Mouse (Mus musculus) liver, embryonic 12.5 days (tissue): ENCODE results near the gene Trim46. TPM values are rescaled to one million over a fixed set of nuclear protein-coding genes. Genes with fewer than 3 reads are reported as not detected.

ENCODE experiments used
- ATAC-seq: fragments of 200-750 bp; cut with Nextera tagmentation; 2 replicates; pipeline ENCODE4 v1.8.0; 2017; ENCODE audit warnings: moderate number of reproducible peaks, mild to moderate bottlenecking, moderate library complexity
- H3K27ac ChIP-seq: fragments of 300-500 bp; sonication (generic); 2 replicates; pipeline ENCODE4 v1.5.1; 2016; ENCODE audit warnings: mild to moderate bottlenecking
- H3K27me3 ChIP-seq: fragments of 300-500 bp; sonication (generic); replicated peaks from 2 replicates; pipeline ENCODE4 v1.6.1; 2016; ENCODE audit warnings: mild to moderate bottlenecking, moderate library complexity
- H3K36me3 ChIP-seq: fragments of 300-500 bp; sonication (generic); 2 replicates; pipeline ENCODE4 v1.6.1; 2016; ENCODE audit warnings: mild to moderate bottlenecking, moderate library complexity
- H3K4me1 ChIP-seq: fragments of 300-500 bp; sonication (generic); 2 replicates; pipeline ENCODE4 v1.6.1; 2016
- H3K4me2 ChIP-seq: fragments of 300-500 bp; sonication (generic); 2 replicates; pipeline ENCODE4 v1.6.1; 2016; ENCODE audit warnings: mild to moderate bottlenecking, moderate library complexity
- H3K4me3 ChIP-seq: fragments of 300-500 bp; sonication (generic); 2 replicates; pipeline ENCODE4 v1.5.1; 2016; ENCODE audit warnings: mild to moderate bottlenecking, moderate library complexity
- H3K9ac ChIP-seq: fragments of 300-500 bp; sonication (generic); 2 replicates; pipeline ENCODE4 v1.6.1; 2016; ENCODE audit warnings: mild to moderate bottlenecking, moderate library complexity
- H3K9me3 ChIP-seq: fragments of 300-500 bp; sonication (generic); replicated peaks from 2 replicates; pipeline ENCODE4 v1.6.1; 2016; ENCODE audit warnings: mild to moderate bottlenecking, moderate library complexity
- WGBS: fragments of 180-500 bp; shearing (Covaris S2); methylation state at CpG from one replicate; pipeline ENCODE4 v1.1.7; 2016; ENCODE audit not compliant: insufficient replicate concordance; 5-methylcytosine and 5-hydroxymethylcytosine counted together
- polyA plus RNA-seq: library from polyadenylated mRNA; unstranded; fragments of >200 nt; fragmentation: Nextera tagmentation; extraction: Ambion mirVana; gene quantifications from 2 replicates; pipeline ENCODE4 v1.2.1, GENCODE M21; 2016

Trim46 gene
- polyA plus RNA-seq, 1 experiment from 2014 or later = 0.31 TPM

DNA sequence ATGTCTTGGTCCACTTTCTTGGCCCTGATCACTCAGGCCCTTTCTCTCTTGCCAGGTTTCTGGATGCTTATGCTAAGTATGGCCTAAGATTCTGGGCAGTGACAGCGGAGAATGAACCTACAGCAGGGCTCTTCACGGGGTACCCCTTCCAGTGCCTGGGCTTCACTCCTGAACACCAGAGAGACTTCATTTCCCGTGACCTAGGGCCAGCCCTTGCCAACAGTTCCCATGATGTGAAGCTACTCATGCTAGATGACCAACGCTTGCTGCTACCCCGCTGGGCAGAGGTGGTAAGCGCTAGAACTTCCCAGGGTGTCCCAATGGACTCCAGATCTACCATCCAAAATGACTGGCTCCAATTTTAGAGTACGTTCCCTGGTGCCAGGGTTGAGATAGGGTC, 40.0 kb downstream of the Trim46 start:
- no peaks in the 10 kb centered on the region for H3K9me3 ChIP-seq
- H3K4me3 ChIP-seq = no peak overlapping the region
- no peak overlapping the region for H3K4me2 ChIP-seq
- peaks cover 71% of the 10 kb centered on the region for H3K36me3 ChIP-seq
- ATAC-seq = no peak
- H3K4me1 ChIP-seq = peaks cover 12% of the 10 kb centered on the region
- WGBS = 81% methylated on average over 7 of the region's 7 CpGs
- H3K9ac ChIP-seq = no peak overlapping the region
- no peak overlapping the region for H3K27ac ChIP-seq
- no peaks in the 10 kb centered on the region for H3K27me3 ChIP-seq

DNA sequence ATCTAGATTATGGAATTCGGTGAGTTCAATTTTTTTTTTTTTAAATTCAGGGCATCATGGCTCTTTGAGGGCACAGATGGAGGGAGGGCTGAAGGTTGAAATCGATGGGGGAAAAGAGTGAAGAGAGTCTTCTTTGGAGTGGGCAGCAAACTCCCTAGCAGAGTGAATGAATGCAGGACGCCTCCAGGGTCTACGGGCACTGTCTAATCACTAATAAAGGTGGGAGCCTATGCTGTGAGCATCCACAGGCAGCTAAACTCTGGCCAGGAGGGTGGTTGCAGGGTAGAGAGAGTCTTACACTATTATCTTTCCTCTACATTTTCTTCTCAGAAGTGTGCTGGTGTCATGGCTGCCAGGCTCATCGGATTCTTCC, 43.0 kb downstream of the Trim46 start:
- peaks cover 42% of the 10 kb centered on the region for H3K36me3 ChIP-seq
- no peaks in the 10 kb centered on the region for H3K9me3 ChIP-seq
- no peaks in the 10 kb centered on the region; the same call in 1 of the 2 replicates for H3K27me3 ChIP-seq
- peaks cover 11% of the 10 kb centered on the region for H3K4me1 ChIP-seq
- H3K4me2 ChIP-seq = peak overlapping the region; percentile 76
- peak overlapping the region; percentile 74 for H3K9ac ChIP-seq
- no peak for ATAC-seq
- WGBS = 21% methylated on average over 5 of the region's 5 CpGs
- peak overlapping the region; percentile 59 for H3K27ac ChIP-seq
- H3K4me3 ChIP-seq = peak overlapping the region; percentile 72

GRCm38 (mm10) chr3:89202253-89203141, 43.6 kb downstream of the Trim46 start, which contains the start of gene Gba:
Gba (plus strand) TSS chr3:89202928.
- peak; percentile 76 for ATAC-seq
- H3K9ac ChIP-seq = peak within 1 kb of the TSS; percentile 74
- H3K27me3 ChIP-seq = peaks cover 4% of the 10 kb centered on the region; the same call in 1 of the 2 replicates
- peak within 1 kb of the TSS; percentile 76 for H3K4me2 ChIP-seq
- H3K4me1 ChIP-seq = peaks cover 11% of the 10 kb centered on the region
- peak within 1 kb of the TSS; percentile 59 for H3K27ac ChIP-seq
- peaks cover 35% of the 10 kb centered on the region for H3K36me3 ChIP-seq
- H3K9me3 ChIP-seq = no peaks in the 10 kb centered on the region
- 22% methylated on average over 13 of the region's 13 CpGs for WGBS
- H3K4me3 ChIP-seq = peak within 1 kb of the TSS; percentile 72

GRCm38 (mm10) chr3:89199839-89200238, 46.3 kb downstream of the Trim46 start:
- Histone ChIP-seq H3K4me2 (no peak overlapping the region), H3K27ac (no peak overlapping the region), H3K4me1 (peaks cover 33% of the 10 kb centered on the region), H3K27me3 (peaks cover 4% of the 10 kb centered on the region; the same call in 1 of the 2 replicates), H3K4me3 (no peak overlapping the region), H3K36me3 (peaks cover 10% of the 10 kb centered on the region), H3K9me3 (no peaks in the 10 kb centered on the region), H3K9ac (no peak overlapping the region)
- no peak for ATAC-seq
- WGBS = 50% methylated on average over 3 of the region's 3 CpGs

DNA sequence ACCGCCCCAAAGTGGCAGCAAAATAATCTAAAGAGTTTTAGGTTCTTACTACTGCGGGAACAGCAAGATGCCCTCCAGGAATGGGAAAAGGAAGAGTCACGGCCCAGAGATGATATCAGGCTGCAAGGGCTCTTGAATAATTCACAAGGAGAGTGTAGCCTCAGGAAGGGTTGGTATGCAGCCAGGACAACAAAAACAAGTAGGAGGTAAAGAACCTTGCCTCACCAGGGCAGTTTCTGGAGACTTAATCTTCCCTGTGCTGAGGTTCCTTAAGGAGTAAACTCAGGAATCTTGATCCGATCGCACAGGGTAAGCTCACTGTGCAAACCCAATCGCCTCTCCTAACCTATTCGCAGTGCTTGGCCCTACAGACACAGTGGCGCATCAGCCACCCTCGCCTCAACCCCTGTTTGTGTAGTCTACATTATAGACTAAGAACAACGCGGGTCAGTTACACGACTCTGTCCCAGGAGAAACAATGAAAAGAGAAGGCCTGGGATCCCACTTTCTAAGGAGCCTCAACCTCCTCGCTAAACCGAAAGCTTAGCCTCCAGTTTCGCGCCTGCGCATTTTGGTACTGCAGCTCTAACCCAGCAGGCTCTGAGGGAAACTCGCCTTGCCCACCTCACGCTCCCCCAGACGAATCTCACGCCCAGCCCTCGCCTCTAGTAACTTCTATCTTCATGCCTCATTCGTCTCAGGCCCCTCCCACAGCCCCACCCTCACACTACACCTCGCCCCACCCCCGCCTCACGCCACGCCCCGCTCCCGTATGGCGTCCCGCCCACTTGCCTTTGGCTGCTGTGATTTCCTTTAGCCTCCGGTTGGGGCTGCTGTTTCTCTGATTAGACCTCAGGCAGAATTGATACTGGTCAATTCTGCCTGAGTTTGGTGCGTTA, 49.9 kb downstream of the Trim46 start:
- Histone ChIP-seq H3K27me3 (peaks cover 4% of the 10 kb centered on the region; the same call in 1 of the 2 replicates), H3K4me1 (peaks cover 23% of the 10 kb centered on the region), H3K9ac (peak overlapping the region; percentile 67), H3K36me3 (no peaks in the 10 kb centered on the region), H3K27ac (peak overlapping the region; percentile 78), H3K4me2 (peak overlapping the region; percentile 82), H3K9me3 (no peaks in the 10 kb centered on the region), H3K4me3 (peak overlapping the region; percentile 56)
- 8% methylated on average over 33 of the region's 33 CpGs for WGBS
- peak; percentile 92 for ATAC-seq

DNA sequence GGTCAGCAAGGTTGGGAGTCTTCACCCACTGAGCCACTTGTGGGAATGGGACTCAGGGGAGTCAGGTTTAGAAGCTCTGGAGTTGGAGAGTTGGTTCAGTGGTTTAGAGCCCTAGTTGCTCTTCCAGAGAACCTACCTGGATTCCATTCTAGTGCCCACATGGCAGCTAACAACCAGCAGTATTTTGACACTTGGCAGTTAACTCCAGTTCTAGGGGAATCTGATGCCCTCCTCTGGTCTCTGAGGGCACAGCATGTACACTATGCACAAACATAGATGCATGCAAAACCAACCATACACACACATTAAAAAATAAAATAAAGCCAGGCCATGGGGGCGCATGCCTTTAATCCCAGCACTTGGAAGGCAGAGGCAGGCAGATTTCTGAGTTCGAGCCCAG, 52.3 kb downstream of the Trim46 start:
- Histone ChIP-seq H3K36me3 (0 out of 2 replicates have a peak, but pooled peaks cover under 1% of the 10 kb centered on the region), H3K27me3 (peaks cover 5% of the 10 kb centered on the region; the same call in 1 of the 2 replicates), H3K4me3 (no peak overlapping the region), H3K9ac (no peak overlapping the region), H3K4me2 (no peak overlapping the region), H3K9me3 (no peaks in the 10 kb centered on the region), H3K4me1 (peaks cover 33% of the 10 kb centered on the region), H3K27ac (no peak overlapping the region)
- ATAC-seq = no peak
- 79% methylated on average over 2 of the region's 2 CpGs for WGBS

GRCm38 (mm10) chr3:89193351-89193750, 52.8 kb downstream of the Trim46 start:
- Histone ChIP-seq H3K4me1 (peaks cover 38% of the 10 kb centered on the region), H3K36me3 (peaks cover 5% of the 10 kb centered on the region), H3K4me2 (no peak overlapping the region), H3K27me3 (peaks cover 10% of the 10 kb centered on the region; the same call in 1 of the 2 replicates), H3K4me3 (no peak overlapping the region), H3K27ac (no peak overlapping the region), H3K9ac (no peak overlapping the region), H3K9me3 (no peaks in the 10 kb centered on the region)
- ATAC-seq = no peak
- 48% methylated on average over 1 of the region's 1 CpGs for WGBS

GRCm38 (mm10) chr3:89190436-89190835, 55.7 kb downstream of the Trim46 start:
- no peak for ATAC-seq
- no peak overlapping the region for H3K9ac ChIP-seq
- H3K9me3 ChIP-seq = no peaks in the 10 kb centered on the region
- H3K4me3 ChIP-seq = no peak overlapping the region
- H3K27me3 ChIP-seq = peaks cover 10% of the 10 kb centered on the region; the same call in 1 of the 2 replicates
- H3K27ac ChIP-seq = no peak overlapping the region
- peaks cover 9% of the 10 kb centered on the region for H3K36me3 ChIP-seq
- H3K4me2 ChIP-seq = no peak overlapping the region
- WGBS = 16% methylated on average over 8 of the region's 8 CpGs
- peaks cover 43% of the 10 kb centered on the region for H3K4me1 ChIP-seq

GRCm38 (mm10) chr3:89188478-89188875, 57.6 kb downstream of the Trim46 start:
- 69% methylated on average over 12 of the region's 12 CpGs for WGBS
- H3K36me3 ChIP-seq = peaks cover 9% of the 10 kb centered on the region
- no peak overlapping the region for H3K27ac ChIP-seq
- peaks cover 10% of the 10 kb centered on the region; the same call in 1 of the 2 replicates for H3K27me3 ChIP-seq
- H3K9ac ChIP-seq = no peak overlapping the region
- peaks cover 51% of the 10 kb centered on the region for H3K4me1 ChIP-seq
- H3K4me3 ChIP-seq = no peak overlapping the region
- H3K4me2 ChIP-seq = no peak overlapping the region
- H3K9me3 ChIP-seq = no peaks in the 10 kb centered on the region
- ATAC-seq = no peak

DNA sequence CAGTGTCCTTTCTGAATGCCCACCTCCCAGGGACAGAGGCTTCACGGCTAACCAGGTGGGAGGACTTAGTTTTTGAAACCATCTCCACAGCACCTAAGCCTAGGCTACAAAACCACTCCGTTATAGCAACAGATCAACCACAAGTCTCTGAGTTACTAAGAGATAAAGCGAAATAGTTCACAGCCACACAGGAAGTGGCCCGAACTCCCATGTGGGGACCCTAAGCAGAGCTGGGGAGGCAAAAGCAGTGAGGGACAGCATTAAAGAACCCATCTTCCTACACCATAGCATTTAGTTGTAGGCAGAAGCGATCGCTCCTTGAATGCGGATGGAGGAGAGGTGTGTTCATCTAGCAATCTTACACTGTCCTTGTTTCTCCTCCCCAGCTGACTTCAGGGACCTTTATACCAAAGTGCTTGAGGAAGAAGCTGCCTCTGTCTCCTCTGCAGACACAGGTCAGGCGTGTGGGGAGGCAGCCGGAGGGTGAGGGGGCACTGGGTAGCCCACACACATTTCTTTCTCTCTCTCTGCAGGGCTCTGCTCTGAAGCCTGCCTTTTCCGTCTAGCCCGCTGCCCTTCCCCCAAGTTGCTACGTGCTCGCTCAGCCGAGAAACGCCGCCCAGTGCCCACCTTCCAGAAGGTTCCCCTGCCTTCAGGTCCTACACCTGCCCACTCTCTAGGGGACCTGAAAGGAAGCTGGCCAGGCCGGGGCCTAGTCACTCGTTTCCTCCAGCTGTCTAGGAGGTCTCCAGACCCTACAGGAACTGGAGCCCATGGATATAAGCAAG, 58.2 kb downstream of the Trim46 start:
- H3K9ac ChIP-seq = no peak overlapping the region
- no peaks in the 10 kb centered on the region for H3K9me3 ChIP-seq
- H3K27ac ChIP-seq = no peak overlapping the region
- no peak overlapping the region for H3K4me2 ChIP-seq
- H3K4me3 ChIP-seq = no peak overlapping the region
- 55% methylated on average over 18 of the region's 18 CpGs for WGBS
- peaks cover 9% of the 10 kb centered on the region for H3K36me3 ChIP-seq
- H3K27me3 ChIP-seq = peaks cover 10% of the 10 kb centered on the region; the same call in 1 of the 2 replicates
- H3K4me1 ChIP-seq = peaks cover 57% of the 10 kb centered on the region
- ATAC-seq = no peak

GRCm38 (mm10) chr3:89187197-89187596, 58.9 kb downstream of the Trim46 start:
- H3K4me3 ChIP-seq = no peak overlapping the region
- H3K9me3 ChIP-seq = no peaks in the 10 kb centered on the region
- H3K36me3 ChIP-seq = peaks cover 14% of the 10 kb centered on the region
- WGBS = 52% methylated on average over 23 of the region's 23 CpGs
- no peak for ATAC-seq
- peaks cover 10% of the 10 kb centered on the region; the same call in 1 of the 2 replicates for H3K27me3 ChIP-seq
- H3K4me2 ChIP-seq = no peak overlapping the region; the same call in 1 of the 2 replicates
- H3K9ac ChIP-seq = no peak overlapping the region
- H3K27ac ChIP-seq = no peak overlapping the region
- peaks cover 64% of the 10 kb centered on the region for H3K4me1 ChIP-seq
